Mouse (Mus musculus): ENCODE measurements at regions not wholly inside any gene's neighbourhood (a gene's known extent, or its start where the extent isn't known, plus 50 kb on each side); places are given as distances from the start of the nearest gene placed in this dataset.

- no peak for DNase-seq (ENCODE audit: low read depth)
Observed at GRCm38 (mm10) chr7:36945024-36945815, 247.3 kb downstream of the Tshz3 start.

DNA sequence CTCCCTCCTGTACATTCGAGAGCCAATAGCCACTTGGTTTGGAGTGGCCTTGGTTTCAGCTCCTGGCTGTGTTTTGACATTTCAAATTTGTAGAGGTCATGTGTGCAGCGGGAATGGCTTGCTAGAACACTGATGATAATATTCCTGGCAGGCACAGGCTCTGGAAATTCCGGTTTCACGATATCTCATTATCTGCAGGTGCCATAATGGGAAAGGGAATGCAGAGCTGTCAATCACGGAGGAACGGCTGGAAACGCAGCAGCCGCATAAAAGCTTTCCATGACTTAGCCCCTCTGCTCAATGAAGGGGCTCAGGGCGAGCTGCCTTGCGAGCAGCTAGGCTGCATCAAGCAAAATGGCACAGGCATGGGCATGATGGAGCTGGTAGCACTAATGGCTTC is 251.6 kb downstream of the Tshz3 start:
- DNase-seq (ENCODE audit: low read depth): no peak

GRCm38 (mm10) chr7:36955376-36955775 is 257.5 kb downstream of the Tshz3 start:
- no peak for DNase-seq (ENCODE audit: low read depth)

DNA sequence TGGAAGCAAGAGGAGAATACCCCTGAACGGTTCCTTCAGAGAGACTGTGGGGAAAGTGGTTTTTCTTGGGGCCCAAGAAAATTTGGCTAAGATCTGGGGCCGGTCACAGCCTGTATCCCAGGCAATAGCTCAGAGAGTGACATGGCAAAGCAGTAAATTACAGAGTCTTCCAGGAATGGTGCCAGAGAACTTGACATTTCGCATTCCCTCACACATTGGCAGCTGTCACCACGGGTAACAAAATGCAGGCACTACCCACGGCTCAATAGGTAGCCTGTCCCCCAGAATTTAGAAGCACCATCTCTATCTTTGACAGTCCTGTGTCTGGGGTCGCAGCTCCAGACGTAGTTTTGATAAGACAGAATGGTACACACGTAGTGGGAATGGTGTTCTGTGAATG is 260.3 kb downstream of the Tshz3 start:
- DNase-seq (ENCODE audit: low read depth): no peak

DNA sequence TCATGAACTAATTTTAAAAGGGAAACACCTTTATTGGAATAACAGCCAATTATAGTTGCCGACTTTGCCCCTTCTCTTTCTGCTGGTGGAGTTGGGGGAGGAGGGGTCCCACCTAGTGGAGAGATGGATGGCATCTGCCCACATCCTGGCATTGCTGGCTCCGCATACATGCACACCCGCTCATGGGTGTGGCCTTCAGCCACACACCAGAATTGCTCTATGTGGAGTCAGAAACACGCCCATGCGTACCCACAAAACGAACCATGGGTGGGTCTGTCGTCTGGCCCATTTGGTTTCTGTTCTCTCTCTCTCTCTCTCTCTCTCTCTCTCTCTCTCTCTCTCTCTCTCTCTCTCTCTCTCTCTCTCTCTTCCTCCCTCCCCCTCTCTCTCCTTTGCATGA is 273.9 kb downstream of the Tshz3 start:
- DNase-seq (ENCODE audit: low read depth): no peak

DNA sequence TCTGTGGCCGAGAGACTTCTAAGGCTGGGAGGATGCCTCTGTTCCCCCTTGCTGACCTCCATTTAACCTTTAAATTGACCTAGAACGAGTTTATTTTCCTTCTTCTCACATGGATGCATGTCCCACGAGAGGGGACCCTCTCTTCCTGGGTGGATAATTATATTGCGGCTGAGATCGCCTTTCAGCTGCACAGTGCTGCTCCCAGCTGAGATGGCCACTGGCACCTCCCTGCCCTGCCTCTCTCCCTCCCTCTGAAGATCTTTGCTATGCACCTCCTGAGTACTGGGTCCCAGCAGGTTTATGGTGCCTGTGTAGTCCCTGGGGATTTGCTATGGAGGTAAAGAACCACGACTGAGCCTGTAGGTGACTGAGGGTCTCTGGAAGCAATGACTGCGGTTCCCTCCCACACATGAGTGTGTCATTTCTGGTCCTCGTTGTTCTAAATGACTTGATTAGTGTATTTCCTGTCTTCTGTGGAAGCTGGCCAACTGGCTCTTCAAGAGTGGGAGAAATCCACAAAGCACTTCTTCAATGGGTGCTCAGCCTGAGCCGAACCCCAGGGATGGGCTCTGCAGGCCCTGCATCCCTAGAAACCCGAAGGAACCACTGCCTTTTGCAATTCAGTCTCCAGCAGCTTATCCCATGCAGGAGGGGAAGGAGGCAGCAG is 275.9 kb downstream of the Tshz3 start:
- DNase-seq (ENCODE audit: low read depth): no peak

- no peak for DNase-seq (ENCODE audit: low read depth)
Observed at GRCm38 (mm10) chr7:36974573-36974972, 276.7 kb downstream of the Tshz3 start.

DNA sequence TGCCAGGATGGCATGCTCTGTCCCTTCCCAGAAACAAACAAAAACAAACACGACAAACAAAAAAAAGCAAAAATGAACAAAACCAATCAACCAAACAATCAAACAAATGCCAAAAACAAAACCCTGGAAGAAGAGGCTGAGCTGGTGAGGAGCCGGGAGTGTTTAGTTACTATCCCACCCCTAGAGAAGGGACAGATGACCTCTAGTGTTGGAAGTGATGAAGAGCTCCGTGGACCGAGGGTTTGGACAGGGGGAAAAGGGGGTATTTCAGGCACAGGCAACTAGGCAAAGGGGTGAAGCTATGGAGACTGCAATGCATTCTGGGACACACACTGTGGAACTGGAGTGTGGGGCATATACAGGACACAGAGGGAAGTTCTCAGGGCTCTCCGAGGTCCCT is 277.6 kb downstream of the Tshz3 start:
- no peak for DNase-seq (ENCODE audit: low read depth)

DNA sequence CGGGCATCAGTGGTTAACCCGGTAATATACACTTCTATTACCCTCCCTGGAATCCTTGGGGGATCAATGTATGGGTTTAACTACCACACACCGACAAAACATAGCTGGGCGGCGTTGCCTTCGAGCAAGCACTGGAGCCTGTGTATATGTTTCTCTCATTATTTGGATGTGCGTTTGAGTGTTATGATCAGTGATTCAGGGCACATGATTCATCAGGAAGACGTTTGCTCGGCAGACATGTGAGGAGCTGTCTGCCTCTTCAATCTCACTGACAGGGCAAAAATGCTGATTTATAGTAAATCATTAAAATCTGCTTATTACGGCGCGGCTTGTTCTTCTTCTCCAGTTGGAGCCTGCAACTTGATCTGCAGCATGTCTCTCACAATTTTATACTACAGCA is 279.9 kb downstream of the Tshz3 start:
- no peak for DNase-seq (ENCODE audit: low read depth)

GRCm38 (mm10) chr7:36989380-36989779 is 291.5 kb downstream of the Tshz3 start:
- no peak for DNase-seq (ENCODE audit: low read depth)

DNA sequence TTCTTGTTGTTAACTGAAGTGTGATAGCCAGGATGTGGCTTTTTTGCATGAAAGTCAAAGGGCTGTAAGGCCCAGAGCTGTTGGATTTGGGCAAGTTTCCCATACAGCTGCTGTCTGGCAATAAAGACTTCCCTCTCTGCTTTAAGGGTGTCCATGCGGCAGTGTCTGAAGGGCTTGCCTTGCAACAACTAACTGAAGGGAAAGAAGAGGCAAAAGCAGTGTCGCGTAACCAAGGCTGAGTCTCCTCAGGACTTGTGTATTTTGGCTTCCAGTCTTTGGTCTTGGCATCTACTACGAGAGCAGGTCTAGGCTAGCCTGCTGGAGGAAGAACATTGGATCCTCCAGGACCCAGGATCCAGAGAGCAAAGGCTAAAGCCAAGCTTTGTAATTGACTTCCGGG is 306.7 kb downstream of the Tshz3 start:
- no peak for DNase-seq (ENCODE audit: low read depth)

- DNase-seq (ENCODE audit: low read depth): no peak
Observed at GRCm38 (mm10) chr7:37005701-37006100, 307.8 kb downstream of the Tshz3 start.

- DNase-seq (ENCODE audit: low read depth): no peak
Observed at GRCm38 (mm10) chr7:37006921-37007320, 309.0 kb downstream of the Tshz3 start.

DNA sequence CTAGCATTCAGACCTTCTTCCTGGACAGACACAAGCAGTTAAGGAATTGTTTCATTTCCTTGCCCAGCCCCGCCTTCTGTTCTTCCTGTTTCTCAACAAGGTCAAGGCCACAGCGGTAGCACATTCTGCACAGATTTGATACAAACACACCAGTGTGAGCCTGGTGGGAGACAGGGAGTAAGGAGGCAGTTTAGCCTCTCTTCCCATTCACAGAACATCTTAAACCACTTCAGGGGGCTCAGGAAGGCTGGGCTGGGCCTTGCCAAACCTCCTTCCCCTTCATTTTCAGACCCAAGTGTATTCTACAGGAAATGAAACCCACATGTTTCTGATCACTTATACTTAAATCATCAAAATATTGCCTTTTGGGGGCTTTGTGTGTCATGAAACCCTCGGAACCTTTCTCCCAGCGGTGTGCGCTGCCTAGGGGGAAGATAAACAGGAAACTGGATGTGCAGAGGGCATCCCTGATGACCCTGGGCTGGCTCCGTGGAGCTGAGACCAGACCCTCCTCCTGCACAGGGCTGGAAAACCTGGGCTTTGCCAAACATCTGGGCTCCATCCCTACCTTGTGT is 313.3 kb downstream of the Tshz3 start:
- no peak for DNase-seq (ENCODE audit: low read depth)

GRCm38 (mm10) chr7:37020078-37020477 is 322.2 kb downstream of the Tshz3 start:
- no peak for DNase-seq (ENCODE audit: low read depth)

DNA sequence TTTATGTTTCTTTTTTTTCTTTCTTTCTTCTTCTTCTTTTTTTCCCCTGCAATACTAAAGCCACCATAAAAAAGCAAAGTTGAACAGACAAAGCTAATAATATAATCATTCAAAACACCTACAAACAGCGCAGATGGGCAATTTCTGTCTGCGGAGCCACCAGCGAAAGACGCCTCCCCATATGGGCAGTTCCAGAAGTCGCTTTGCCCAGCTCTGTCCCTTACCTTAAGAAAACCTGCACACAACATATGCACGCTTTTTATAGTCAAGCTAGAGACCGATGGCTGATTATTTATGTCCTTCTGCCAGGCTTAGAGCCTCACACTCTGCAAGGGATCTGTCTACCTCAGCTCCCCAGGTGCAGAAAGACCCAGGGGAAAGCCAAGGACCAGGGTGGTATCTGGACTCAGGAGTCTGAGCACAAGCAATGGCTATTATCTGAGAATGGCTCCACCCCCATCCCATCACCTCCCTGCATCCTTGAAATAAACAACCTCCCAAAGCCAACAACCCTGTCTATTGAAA is 326.6 kb downstream of the Tshz3 start:
- no peak for DNase-seq (ENCODE audit: low read depth)

DNA sequence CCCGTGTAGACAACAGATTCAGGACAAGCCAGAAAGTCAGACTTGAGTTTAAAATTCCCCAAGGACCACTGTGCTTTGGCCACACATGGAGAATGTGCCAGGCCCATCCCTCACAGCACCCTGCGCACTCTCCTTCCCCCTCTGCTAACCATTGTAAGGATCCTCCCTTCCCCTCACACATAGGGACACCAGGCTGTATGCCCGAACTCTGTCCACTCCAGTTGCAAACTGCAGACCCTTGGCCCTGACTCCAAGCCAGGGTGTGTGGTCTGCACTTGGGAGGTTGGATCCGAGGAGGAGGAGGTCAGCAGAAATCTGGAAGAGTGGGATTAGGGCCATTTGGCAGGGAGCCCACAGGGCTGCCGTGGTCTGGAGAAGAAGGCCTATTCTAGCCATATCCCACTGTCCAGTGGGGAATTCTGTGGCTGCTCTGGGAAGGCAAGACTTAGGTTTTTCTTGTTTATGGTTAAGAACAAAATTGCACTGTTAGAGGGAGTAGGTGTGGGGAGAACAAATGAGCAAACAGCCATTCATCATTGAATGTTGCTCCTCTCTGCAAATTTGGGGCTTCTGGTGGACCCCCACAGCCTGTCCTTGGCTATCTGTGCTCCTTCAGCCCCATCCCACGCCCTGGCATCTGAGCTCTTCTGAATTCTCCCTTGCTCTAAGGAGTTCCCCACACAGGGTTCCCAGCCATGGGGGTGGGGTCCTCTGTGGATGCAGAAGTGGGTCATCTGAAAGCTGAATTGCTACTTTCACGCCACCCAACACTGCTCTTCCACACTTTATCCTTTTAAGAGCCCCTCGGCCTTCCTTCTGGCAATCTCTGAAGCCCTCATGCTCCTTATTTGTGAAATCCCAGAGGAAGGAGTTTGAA is 366.9 kb downstream of the Tshz3 start:
- no peak for DNase-seq (ENCODE audit: low read depth)

GRCm38 (mm10) chr7:37077698-37078097 is 379.8 kb downstream of the Tshz3 start:
- DNase-seq (ENCODE audit: low read depth): no peak

DNA sequence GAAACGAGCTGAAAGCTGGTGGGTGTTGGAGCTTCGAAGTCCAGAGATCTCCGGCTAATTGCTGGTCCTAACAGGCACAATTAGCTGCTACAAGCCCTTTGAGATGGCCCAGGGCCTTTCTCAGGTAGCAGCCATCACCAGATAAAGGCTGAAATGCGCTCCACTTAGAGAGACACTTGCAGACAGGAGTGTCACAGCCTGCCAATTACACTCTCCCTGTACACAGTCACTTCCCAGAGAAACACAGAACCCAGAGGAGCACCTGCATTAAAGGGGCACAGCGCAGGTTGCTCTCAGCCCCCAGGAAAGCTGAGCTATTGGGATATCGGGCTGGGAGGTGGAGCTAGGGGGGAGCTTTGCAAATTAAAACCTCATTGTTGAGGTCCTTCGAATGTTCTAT is 380.2 kb downstream of the Tshz3 start:
- no peak for DNase-seq (ENCODE audit: low read depth)

- DNase-seq (ENCODE audit: low read depth): no peak
Observed at GRCm38 (mm10) chr7:37089726-37090125, 391.8 kb downstream of the Tshz3 start.

DNA sequence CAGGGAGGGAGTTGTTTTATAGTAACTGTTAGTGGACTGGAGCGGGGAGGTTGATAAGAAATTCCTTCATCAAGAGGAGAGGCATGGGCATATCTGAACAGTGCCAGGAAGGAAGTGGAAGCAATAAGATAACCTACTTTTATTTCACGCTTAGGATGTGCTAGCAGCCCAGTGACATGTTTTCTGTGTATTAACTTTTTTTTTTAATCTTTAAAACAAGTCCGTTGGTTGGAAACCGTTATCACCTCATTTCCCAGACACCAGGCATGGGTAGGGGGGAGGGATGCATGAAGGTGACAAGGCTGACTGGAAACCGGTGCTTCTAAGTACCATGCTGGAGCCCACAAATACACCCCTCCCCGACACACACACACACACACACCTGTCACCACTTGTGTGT is 394.7 kb downstream of the Tshz3 start:
- no peak for DNase-seq (ENCODE audit: low read depth)

DNA sequence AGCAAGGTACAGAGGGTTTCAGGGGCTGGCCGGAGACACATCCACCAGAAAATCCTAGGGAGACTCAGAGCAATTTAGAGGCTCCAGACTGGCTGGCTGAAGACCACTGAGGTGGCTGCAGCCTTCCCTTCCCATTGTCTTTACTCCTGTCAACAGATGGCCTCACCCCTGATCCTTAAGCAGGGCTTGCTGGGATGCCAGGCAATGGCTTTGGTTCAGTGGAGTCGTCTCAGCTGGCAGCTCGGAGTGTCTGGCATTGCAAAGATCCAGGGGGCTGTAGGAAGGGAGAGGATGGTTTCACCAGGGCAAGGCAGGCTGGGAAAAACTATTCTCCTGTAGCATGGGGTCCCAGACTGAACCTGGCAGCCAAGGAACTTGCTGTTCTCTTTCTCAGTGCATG is 395.8 kb downstream of the Tshz3 start:
- no peak for DNase-seq (ENCODE audit: low read depth)

All from fibroblast of lung, adult 2 months (primary cell).